Mouse (Mus musculus): ENCODE results near the gene Clec1a.
"Not testable (repeated sequence)": the region's sequence is repeated elsewhere in the genome, so short reads cannot be mapped to it uniquely, and the experiment has no call there.

The Clec1a gene

GRCm38 (mm10) chr6:129451411-129452039 lies at the start of gene Clec1a:
Gene Clec1a (minus strand): TSS chr6:129452000.
- no peak for DNase-seq (ENCODE audit: low read depth, low spot score)

GRCm38 (mm10) chr6:129499516-129499915 lies 47.7 kb upstream of the Clec1a start:
- not testable (repeated sequence) for DNase-seq (ENCODE audit: low read depth, low spot score)

- no peak for DNase-seq (ENCODE audit: low read depth, low spot score)
These were observed 45.8 kb upstream of the Clec1a start for GRCm38 (mm10) chr6:129497345-129498218.

- DNase-seq (ENCODE audit: low read depth, low spot score) = no peak
These were observed 43.1 kb upstream of the Clec1a start for GRCm38 (mm10) chr6:129494924-129495323.

GRCm38 (mm10) chr6:129480089-129480958 lies 28.5 kb upstream of the Clec1a start:
- DNase-seq (ENCODE audit: low read depth, low spot score) = peak; percentile 47

GRCm38 (mm10) chr6:129476404-129477126 lies 24.8 kb upstream of the Clec1a start:
- DNase-seq (ENCODE audit: low read depth, low spot score) = no peak

GRCm38 (mm10) chr6:129472627-129473026 lies 20.8 kb upstream of the Clec1a start:
- DNase-seq (ENCODE audit: low read depth, low spot score) = no peak

GRCm38 (mm10) chr6:129471386-129471785 lies 19.6 kb upstream of the Clec1a start:
- no peak for DNase-seq (ENCODE audit: low read depth, low spot score)

- no peak for DNase-seq (ENCODE audit: low read depth, low spot score)
These were observed 2.1 kb downstream of the Clec1a start for GRCm38 (mm10) chr6:129449743-129450142.

GRCm38 (mm10) chr6:129438033-129438432 lies 13.8 kb downstream of the Clec1a start:
- no peak for DNase-seq (ENCODE audit: low read depth, low spot score)

GRCm38 (mm10) chr6:129436025-129436424 lies 15.8 kb downstream of the Clec1a start:
- DNase-seq (ENCODE audit: low read depth, low spot score) = no peak

GRCm38 (mm10) chr6:129434239-129434638 lies 17.6 kb downstream of the Clec1a start:
- DNase-seq (ENCODE audit: low read depth, low spot score) = no peak

- no peak for DNase-seq (ENCODE audit: low read depth, low spot score)
These were observed 24.5 kb downstream of the Clec1a start for GRCm38 (mm10) chr6:129427281-129427680.

- DNase-seq (ENCODE audit: low read depth, low spot score) = no peak
These were observed 26.0 kb downstream of the Clec1a start for GRCm38 (mm10) chr6:129425812-129426211.

GRCm38 (mm10) chr6:129425217-129425616 lies 26.6 kb downstream of the Clec1a start:
- DNase-seq (ENCODE audit: low read depth, low spot score) = no peak

- no peak for DNase-seq (ENCODE audit: low read depth, low spot score)
These were observed 28.1 kb downstream of the Clec1a start for GRCm38 (mm10) chr6:129423734-129424072.

- DNase-seq (ENCODE audit: low read depth, low spot score) = no peak
These were observed 28.6 kb downstream of the Clec1a start for GRCm38 (mm10) chr6:129423040-129423733.

- DNase-seq (ENCODE audit: low read depth, low spot score) = no peak
These were observed 29.5 kb downstream of the Clec1a start for GRCm38 (mm10) chr6:129422311-129422710.

- DNase-seq (ENCODE audit: low read depth, low spot score) = no peak
These were observed 37.6 kb downstream of the Clec1a start for GRCm38 (mm10) chr6:129414177-129414576.

GRCm38 (mm10) chr6:129408562-129408961 lies 43.2 kb downstream of the Clec1a start, which contains the start of gene Clec9a:
Gene Clec9a (plus strand): TSS chr6:129408862.
- DNase-seq (ENCODE audit: low read depth, low spot score) = no peak

- no peak for DNase-seq (ENCODE audit: low read depth, low spot score)
These were observed 44.5 kb downstream of the Clec1a start for GRCm38 (mm10) chr6:129407324-129407723.

All from brain, embryonic 18.5 days (tissue).